Mouse (Mus musculus): ENCODE measurements at regions not wholly inside any gene's neighbourhood (a gene's known extent, or its start where the extent isn't known, plus 50 kb on each side); places are given as distances from the start of the nearest gene placed in this dataset.

DNA sequence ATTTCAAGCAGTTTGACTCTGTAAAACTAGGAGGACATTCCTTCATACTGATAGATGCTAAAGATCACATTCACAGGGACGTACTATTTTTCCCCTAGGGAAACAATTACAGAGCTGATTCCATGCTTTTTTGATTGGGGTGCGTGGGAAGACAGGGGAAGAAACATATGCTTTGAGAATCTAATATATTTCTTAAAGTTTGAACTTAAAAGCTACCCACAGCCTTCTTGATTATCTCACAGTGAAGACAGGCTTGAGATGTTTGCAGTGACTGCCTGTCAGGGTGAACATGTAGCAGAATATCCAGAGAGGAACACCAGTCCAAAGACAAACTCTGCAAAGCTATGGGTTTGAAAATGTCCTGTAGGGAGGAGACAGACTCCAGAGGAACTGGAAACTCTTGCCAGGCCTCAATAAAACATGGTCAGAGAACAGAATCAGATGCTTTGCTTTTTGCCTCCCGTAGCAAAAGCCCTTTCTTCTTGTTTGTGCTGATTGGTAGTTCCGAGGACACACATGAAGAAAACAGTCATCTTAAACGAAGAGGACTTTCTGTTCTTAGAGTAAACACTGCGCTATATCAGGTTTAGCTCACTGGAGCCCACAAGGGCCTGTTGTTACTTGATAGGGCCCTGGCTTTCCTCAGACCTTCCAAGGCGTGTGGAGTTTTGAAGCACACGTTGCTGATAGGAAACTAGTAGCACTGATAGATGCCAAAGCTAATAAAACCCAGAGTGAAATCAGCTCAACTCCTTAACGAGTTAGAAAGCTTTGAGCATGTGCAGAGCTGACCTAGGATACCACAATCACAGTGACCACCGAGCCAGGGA lies 630.8 kb downstream of the Lmo4 start:
- DNase-seq, result no peak

- no peak for DNase-seq
These were observed 635.1 kb downstream of the Lmo4 start for GRCm38 (mm10) chr3:143569930-143570329.

DNA sequence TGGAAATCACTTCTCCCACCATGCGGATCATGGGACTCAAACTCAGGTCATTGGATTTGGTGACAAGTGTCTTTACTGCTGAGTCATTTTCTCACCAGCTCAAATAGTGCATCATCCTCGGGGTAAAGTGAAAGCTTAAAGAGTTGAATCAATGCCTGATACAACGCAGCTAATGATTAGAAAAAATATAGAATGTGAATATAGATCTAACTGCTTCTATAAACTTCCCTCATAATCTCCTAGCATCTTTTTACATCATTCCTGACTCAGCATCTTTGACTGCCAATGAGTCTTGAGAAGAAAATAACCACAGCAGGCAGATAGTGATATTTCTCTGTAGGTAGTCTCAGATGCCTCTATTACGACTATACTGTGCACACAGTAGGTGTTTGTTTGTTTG lies 640.0 kb downstream of the Lmo4 start:
- no peak for DNase-seq

DNA sequence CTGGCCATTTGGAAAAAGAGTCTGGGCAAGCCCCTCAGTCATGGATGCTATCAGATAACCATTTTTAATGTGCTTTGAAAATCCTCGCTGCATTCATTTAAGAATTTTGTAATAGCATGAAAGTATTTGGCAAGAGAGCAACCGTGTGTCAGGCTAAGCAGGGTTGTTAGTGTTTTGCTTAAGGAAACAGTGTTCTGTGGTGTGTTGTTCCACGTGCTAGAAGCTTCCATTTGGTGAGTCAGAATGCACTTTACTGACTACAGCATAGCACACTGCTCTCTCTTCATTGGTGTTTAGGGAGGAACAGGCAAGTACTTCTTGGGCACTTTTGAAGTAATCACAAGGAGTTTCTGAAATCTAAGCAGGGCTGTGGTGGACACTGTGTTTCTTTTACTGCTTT lies 661.0 kb upstream of the Pkn2 start:
- no peak for DNase-seq

GRCm38 (mm10) chr3:143527982-143528381 lies 646.2 kb upstream of the Pkn2 start:
- DNase-seq, result no peak

DNA sequence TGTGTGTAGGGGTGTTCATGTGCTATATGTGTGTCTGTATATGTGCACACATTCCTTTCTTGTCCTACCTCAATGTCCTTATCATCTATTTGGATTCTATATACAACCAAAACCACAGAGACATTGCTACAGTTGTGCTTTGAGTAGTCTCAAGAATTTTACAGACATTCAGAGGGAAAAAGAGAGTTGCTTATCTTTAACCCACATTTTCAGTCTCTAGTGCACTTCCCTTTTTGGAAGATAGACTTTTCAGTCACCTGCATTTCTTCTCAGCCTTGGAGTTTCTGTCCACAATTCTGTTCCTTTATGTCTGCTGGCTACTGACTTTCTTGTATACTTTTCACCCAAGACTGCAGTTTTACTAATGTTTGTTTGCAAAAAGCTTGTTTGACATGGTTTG lies 645.5 kb upstream of the Pkn2 start:
- no peak for DNase-seq

GRCm38 (mm10) chr3:143512517-143513249 lies 630.9 kb upstream of the Pkn2 start:
- DNase-seq, result no peak

- no peak for DNase-seq
These were observed 627.7 kb upstream of the Pkn2 start for GRCm38 (mm10) chr3:143509531-143509930.

DNA sequence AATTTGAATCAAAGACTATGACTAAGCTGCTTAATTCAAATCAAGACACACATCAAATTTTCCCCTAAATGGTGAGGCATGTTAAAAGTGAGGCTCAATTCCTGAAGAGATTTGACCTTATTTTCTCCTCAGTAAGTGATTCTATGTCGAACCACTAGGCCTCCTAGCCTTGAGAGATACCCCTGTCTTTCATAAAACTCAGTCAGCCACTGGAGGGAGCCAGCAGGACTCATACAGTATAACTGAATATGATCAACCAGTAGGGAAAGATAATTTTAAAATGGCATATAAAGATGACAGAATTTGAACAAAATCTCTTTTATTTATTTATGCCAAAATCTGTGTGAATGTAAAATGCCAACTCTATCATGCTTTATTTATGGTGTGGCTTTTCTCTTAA lies 626.5 kb upstream of the Pkn2 start:
- DNase-seq, result no peak

- no peak for DNase-seq
These were observed 619.2 kb upstream of the Pkn2 start for GRCm38 (mm10) chr3:143501017-143501416.

DNA sequence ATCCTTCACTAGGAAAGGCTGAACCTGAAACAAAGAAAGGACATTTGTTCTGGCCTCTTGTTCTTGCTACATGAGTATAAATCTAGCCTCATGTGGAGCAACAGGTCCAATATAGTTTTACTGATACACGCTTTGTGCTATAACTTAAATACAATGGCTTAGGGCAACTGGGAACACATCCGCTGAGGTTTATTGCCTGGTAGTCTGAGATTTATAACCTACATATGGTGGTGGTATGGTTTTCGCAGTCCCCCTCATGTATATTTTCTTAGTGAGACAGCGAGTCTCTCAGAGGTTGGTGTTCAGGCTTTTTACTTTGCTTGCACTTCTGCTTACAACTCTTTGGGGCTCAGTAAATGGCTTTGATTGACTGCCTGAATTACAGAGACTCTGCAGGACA lies 613.6 kb upstream of the Pkn2 start:
- no peak for DNase-seq

GRCm38 (mm10) chr3:143477916-143478610 lies 596.3 kb upstream of the Pkn2 start:
- no peak for DNase-seq

- no peak for DNase-seq
These were observed 593.7 kb upstream of the Pkn2 start for GRCm38 (mm10) chr3:143475461-143475860.

GRCm38 (mm10) chr3:143447005-143447709 lies 565.4 kb upstream of the Pkn2 start:
- no peak for DNase-seq

GRCm38 (mm10) chr3:143417401-143417800 lies 535.6 kb upstream of the Pkn2 start:
- DNase-seq, result no peak

- no peak for DNase-seq
These were observed 529.9 kb upstream of the Pkn2 start for GRCm38 (mm10) chr3:143411655-143412054.

- no peak for DNase-seq
These were observed 517.2 kb upstream of the Pkn2 start for GRCm38 (mm10) chr3:143398966-143399365.

DNA sequence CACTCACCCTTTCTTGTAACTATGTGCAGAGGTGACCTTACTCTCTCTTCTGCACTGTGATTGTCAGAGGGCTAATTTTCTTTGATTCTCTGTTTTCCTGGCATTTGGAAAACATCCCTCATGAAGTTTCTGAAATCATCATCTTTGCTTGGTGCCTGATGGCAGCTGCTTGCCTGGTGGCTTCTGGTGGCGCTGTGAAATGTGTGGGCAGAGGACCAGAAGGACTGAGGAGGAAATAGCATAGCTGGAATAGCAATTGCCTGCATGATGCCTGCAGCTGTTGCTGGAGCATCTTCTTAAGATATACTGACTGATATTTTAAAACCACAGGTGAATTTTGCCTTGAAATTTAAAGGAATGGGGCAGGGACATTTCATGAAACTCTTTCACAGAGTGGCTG lies 502.6 kb upstream of the Pkn2 start:
- no peak for DNase-seq

GRCm38 (mm10) chr3:143379193-143379592 lies 497.4 kb upstream of the Pkn2 start:
- DNase-seq, result peak; percentile 68

- no peak for DNase-seq
These were observed 495.6 kb upstream of the Pkn2 start for GRCm38 (mm10) chr3:143377446-143377845.

- no peak for DNase-seq
These were observed 493.8 kb upstream of the Pkn2 start for GRCm38 (mm10) chr3:143375527-143376061.

DNA sequence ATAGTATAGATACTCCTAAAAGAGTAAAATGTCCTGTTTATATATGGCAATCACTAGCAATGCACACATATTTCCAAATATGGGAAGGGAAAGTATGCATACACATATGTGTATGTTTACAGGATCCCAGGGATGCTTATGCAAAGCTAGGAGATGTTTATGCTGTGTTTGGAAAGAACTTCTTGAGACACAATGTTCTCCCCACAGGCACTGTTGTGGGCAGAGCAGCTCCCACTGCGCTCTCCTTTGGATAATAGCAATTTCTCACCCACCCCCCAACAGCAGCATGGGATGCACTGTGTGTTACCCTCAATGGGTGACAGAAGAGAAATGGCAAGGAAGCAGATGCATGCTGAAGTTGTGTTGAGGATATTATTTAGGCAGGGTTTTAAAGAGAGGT lies 491.7 kb upstream of the Pkn2 start:
- no peak for DNase-seq

GRCm38 (mm10) chr3:143369002-143369401 lies 487.2 kb upstream of the Pkn2 start:
- no peak for DNase-seq
